Mouse (Mus musculus) forebrain, postnatal 0 days (tissue): ENCODE measurements around the gene Zfp36. TPM values are rescaled to one million over a fixed set of nuclear protein-coding genes. Genes with fewer than 3 reads are reported as not detected.
A peak's percentile ranks its signal among the peaks of the same experiment; 100 is the strongest.

Experiments
- ATAC-seq: fragments of 200-750 bp; cut with Nextera tagmentation; 2 replicates; pipeline ENCODE4 v1.8.0; 2017; ENCODE audit warnings: mild to moderate bottlenecking, moderate library complexity
- DNase-seq: peaks from one replicate; pipeline ENCODE4 v3.0.0-alpha.2; 2015
- H3K27ac ChIP-seq: fragments of 300-500 bp; sonication (generic); 2 replicates; pipeline ENCODE4 v1.5.1; 2014; ENCODE audit warnings: low read depth, mild to moderate bottlenecking, antibody characterized with exemption, low read length, moderate library complexity, mixed read lengths
- H3K27me3 ChIP-seq: fragments of 300-500 bp; sonication (generic); 2 replicates; pipeline ENCODE4 v1.6.1; 2014; ENCODE audit warnings: mild to moderate bottlenecking, low read length, mixed read lengths; ENCODE audit not compliant: insufficient read depth
- H3K36me3 ChIP-seq: fragments of 300-500 bp; sonication (generic); 2 replicates; pipeline ENCODE4 v1.6.1; 2014; ENCODE audit warnings: mild to moderate bottlenecking, moderate library complexity; ENCODE audit not compliant: insufficient read depth
- H3K4me1 ChIP-seq: fragments of 300-500 bp; sonication (generic); 2 replicates; pipeline ENCODE4 v1.6.1; 2014; ENCODE audit warnings: antibody characterized with exemption; ENCODE audit not compliant: insufficient read depth
- H3K4me2 ChIP-seq: fragments of 300-500 bp; sonication (generic); 2 replicates; pipeline ENCODE4 v1.6.1; 2014; ENCODE audit warnings: low read depth, mild to moderate bottlenecking, moderate library complexity
- H3K4me3 ChIP-seq: fragments of 300-500 bp; sonication (generic); 2 replicates; pipeline ENCODE4 v1.5.1; 2014; ENCODE audit warnings: low read depth, low read length, mixed read lengths
- H3K9ac ChIP-seq: fragments of 300-500 bp; sonication (generic); 2 replicates; pipeline ENCODE4 v1.6.1; 2014; ENCODE audit warnings: mild to moderate bottlenecking
- H3K9me3 ChIP-seq: fragments of 300-500 bp; sonication (generic); 2 replicates; pipeline ENCODE4 v1.6.1; 2016; ENCODE audit warnings: low read length
- CTCF ChIP-seq: sonication (generic); IDR thresholded peaks from 2 replicates; pipeline ENCODE4 v1.5.1; 2016; ENCODE audit warnings: antibody characterized with exemption, control low read depth, low read depth
- WGBS: fragments of 180-500 bp; shearing (Covaris S2); extraction: QIAGEN DNeasy Blood & Tissue Kit; methylation state at CpG from one replicate; pipeline ENCODE4 v1.1.7; 2014; 5-methylcytosine and 5-hydroxymethylcytosine counted together
- polyA plus RNA-seq: library from polyadenylated mRNA; unstranded; fragments of >200 nt; fragmentation: Nextera tagmentation; extraction: Ambion mirVana; gene quantifications from 2 replicates; pipeline ENCODE4 v1.2.1, GENCODE M21; 2015
- total RNA-seq: library from RNA; depleted of rRNA; stranded (reverse); fragments of >200 nt; gene quantifications from 2 replicates; pipeline ENCODE4 v1.2.3, GENCODE M21; 2014; rRNA removed

Zfp36 gene
- total RNA-seq (2.8 and 4.0 TPM in 2 replicates), polyA plus RNA-seq (2.3 and 3.8 TPM in 2 replicates)

DNA sequence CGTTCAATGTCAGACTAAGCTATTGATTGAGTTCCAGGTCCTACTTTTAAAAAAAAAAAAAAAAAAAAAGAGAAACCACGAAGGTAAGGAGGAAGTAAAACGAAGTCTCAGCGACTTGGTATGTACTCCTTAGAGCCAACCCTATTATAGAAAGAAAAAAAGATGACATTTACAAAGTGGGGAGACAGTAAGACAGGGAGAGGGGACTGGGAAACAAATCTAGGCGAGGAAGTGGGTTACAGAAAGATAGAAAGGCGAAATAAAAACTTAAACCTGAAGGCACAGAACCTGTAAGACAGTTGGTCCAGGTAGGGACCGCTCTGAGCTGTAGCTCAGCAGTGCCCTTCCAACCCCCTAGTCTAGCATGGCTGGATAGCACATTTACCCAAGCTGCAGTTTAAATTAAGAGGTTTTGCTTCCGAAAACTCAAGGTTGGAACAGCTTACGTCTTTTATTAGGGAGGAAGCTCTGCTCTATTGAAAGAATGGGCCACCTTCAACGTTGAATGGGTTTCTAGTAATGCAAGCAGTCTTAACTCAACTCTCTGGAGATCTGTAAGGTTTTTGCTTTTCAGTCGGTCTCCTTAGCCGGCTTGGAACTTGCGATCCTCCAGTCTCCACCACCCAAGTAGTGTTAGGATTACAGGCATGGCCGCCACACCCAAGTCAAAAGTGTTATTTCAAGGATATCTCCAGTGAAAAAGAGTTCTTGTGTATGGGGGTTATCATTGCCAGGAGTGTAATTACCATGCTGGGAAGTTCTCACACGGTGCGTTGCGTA lies at the start of gene Zfp36:
TSS of gene Zfp36 (minus strand) at position 17 of the 780 bp plus-strand sequence.
- Histone ChIP-seq H3K9me3 (no peaks in the 10 kb centered on the region), H3K36me3 (no peaks in the 10 kb centered on the region), H3K4me1 (peaks cover 23% of the 10 kb centered on the region), H3K4me2 (peak within 1 kb of the TSS; percentile 90), H3K4me3 (peak within 1 kb of the TSS; percentile 59), H3K9ac (peak within 1 kb of the TSS; percentile 70), H3K27ac (peak within 1 kb of the TSS; percentile 79), H3K27me3 (peaks cover 4% of the 10 kb centered on the region; the same call in 1 of the 2 replicates)
- 57% methylated on average over 17 of the region's 17 CpGs for WGBS
- no peak for ATAC-seq
- no peak for DNase-seq
- no peak for TF ChIP-seq CTCF

DNA sequence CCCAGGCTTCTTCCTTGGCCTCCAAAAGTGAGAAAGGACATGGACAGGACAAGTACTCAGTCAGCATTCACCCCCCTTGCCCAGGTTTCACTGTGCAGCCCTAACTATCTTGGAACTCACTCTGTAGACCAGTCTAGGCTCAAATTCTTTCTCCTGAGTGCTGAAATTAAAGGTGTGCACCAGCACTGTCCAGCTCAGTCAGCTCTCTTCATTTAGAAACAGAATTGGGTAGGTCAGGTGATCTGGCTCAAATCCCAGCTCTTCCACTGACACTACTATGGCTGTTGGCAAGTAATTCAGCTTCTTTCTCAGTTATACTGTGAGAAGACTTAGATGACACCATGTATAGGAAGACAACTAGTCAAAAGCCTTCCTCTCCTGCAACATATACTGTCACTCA lies 47.7 kb upstream of the Zfp36 start:
- no peak for DNase-seq
- Histone ChIP-seq H3K9me3 (no peaks in the 10 kb centered on the region), H3K4me1 (0 out of 2 replicates have a peak, but pooled peaks cover 5% of the 10 kb centered on the region), H3K9ac (no peak overlapping the region), H3K27ac (no peak overlapping the region), H3K36me3 (peaks cover 17% of the 10 kb centered on the region), H3K4me2 (no peak overlapping the region), H3K27me3 (no peaks in the 10 kb centered on the region), H3K4me3 (no peak overlapping the region)
- TF ChIP-seq CTCF: no peak
- no peak for ATAC-seq

DNA sequence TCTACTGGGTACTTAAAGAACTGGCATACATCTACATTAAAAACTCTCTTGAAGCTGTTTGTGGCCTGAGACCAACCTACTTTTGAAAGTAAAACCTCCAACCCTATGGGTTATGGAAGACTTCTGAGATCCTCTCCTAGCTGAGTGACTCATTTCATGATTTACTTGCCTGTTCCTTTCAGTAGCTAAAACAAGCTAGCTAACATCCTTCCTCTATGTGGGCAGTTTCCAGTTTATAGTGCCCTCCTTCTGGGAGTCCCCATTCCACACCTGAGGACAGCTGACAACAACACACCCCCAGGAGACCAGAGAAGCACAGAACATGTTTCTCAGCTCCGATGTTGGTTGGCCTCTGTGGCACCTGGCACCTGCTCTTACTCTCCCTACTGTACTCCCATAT lies 43.0 kb upstream of the Zfp36 start:
- H3K4me1 ChIP-seq: no peaks in the 10 kb centered on the region
- no peak for ATAC-seq
- no peak for DNase-seq
- H3K4me2 ChIP-seq: no peak overlapping the region
- H3K27ac ChIP-seq: no peak overlapping the region
- H3K9me3 ChIP-seq: no peaks in the 10 kb centered on the region
- no peak overlapping the region for H3K9ac ChIP-seq
- peaks cover 37% of the 10 kb centered on the region for H3K36me3 ChIP-seq
- H3K4me3 ChIP-seq: no peak overlapping the region
- TF ChIP-seq CTCF: no peak
- H3K27me3 ChIP-seq: no peaks in the 10 kb centered on the region
- 78% methylated on average over 1 of the region's 1 CpGs for WGBS

DNA sequence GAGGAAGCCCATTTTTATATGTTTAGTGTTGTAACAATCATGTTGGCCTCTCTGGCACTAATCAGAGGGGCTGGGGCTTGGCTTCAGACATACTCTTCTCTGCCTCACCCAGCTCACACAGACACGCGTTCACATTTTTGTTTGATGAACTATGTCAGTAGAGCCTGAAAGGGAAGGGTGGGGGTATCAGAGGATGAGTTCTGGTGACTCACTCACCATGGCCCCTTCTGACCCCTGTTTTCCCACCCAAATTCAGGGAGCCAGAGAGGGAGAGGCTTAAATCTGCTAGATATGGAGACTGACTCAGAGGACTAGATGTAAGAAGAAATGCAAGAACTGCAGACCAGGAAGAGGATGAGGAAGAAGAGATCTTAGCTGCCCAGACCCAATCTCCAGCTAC lies 39.4 kb upstream of the Zfp36 start:
- Histone ChIP-seq H3K36me3 (peaks cover 50% of the 10 kb centered on the region), H3K9me3 (no peaks in the 10 kb centered on the region), H3K27me3 (no peaks in the 10 kb centered on the region), H3K4me3 (no peak overlapping the region), H3K27ac (no peak overlapping the region), H3K9ac (no peak overlapping the region), H3K4me1 (no peaks in the 10 kb centered on the region), H3K4me2 (no peak overlapping the region)
- no peak for TF ChIP-seq CTCF
- ATAC-seq: no peak
- no peak for DNase-seq
- 97% methylated on average over 2 of the region's 2 CpGs for WGBS

DNA sequence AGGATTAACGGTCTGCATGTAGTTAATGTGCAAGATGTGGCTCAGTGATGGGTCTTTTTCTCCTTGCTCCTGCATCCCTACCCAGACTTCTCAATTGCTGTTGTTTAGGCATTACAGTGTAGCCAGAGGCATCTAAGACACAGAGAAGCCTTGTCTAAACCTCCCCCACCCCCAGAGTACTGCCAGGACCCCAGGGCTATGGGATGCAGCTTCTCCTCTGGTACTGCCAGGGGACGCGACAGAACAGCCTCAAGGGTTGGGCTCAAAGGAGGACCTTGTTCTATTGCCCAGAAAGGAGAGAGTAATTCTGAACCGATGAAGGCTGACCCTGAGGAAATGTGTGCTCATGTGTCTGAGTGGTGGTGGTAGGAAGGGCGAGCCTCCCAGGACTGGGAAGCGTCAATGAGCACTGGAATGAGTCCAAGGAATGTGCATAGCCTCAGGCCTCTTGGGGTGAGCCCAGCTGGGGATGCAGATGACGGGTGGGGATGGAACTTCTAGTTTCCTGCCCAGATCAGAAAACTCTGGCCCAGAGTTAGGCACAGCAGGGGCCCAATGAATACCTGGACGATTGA lies 38.1 kb upstream of the Zfp36 start:
- no peak overlapping the region for H3K4me3 ChIP-seq
- ATAC-seq (peak; percentile 66), DNase-seq (peak; percentile 15)
- H3K4me1 ChIP-seq: no peaks in the 10 kb centered on the region
- H3K27me3 ChIP-seq: no peaks in the 10 kb centered on the region
- WGBS: 63% methylated on average over 8 of the region's 8 CpGs
- no peak overlapping the region for H3K9ac ChIP-seq
- H3K27ac ChIP-seq: no peak overlapping the region
- no peak for TF ChIP-seq CTCF
- no peaks in the 10 kb centered on the region for H3K9me3 ChIP-seq
- H3K4me2 ChIP-seq: no peak overlapping the region
- H3K36me3 ChIP-seq: peaks cover 56% of the 10 kb centered on the region

DNA sequence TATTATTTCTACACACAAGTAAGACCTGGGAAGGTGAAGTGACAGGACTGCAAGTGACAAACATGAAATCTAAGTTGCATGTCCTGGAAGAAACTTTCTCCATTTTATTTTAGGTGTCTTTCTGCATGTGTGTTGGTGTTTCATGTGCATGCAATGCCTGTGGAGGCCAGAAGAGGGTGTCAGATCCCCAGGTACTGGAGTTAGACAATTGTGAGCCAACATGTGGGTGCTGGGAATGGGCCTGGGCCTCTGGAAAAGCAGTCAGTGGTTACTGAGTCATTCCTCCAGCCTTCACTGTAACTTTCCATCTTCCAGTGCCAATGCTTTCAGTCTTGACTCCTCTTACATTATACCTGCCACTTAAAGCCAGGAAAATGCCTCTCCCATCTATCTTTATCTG lies 37.3 kb upstream of the Zfp36 start:
- ATAC-seq (no peak), DNase-seq (no peak)
- Histone ChIP-seq H3K36me3 (peaks cover 56% of the 10 kb centered on the region), H3K9me3 (no peaks in the 10 kb centered on the region), H3K27ac (no peak overlapping the region), H3K4me3 (no peak overlapping the region), H3K4me1 (no peaks in the 10 kb centered on the region), H3K9ac (no peak overlapping the region), H3K4me2 (no peak overlapping the region), H3K27me3 (no peaks in the 10 kb centered on the region)
- peak; percentile 34 for TF ChIP-seq CTCF

DNA sequence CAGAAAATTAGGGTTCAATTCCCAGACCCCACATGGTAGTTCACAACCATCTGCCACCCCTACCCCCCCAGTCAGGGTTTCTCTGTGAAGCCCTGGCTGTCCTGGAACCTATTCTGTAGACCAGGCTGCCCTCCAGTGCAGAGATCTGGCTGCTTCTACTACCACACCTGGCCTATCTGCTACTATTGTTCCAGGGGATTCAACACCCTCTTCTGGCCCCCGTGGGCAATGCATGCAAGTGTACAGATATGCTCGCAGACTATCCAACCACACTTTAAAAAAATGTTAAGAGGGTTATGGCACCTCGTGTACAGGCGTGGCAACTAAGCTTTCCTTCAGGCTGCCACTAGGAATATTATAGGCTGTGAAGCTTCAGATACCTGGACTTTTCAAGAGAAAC lies 32.8 kb upstream of the Zfp36 start:
- TF ChIP-seq CTCF: no peak
- DNase-seq (no peak), ATAC-seq (no peak)
- no peaks in the 10 kb centered on the region for H3K27me3 ChIP-seq
- H3K27ac ChIP-seq: no peak overlapping the region
- no peak overlapping the region for H3K9ac ChIP-seq
- H3K4me1 ChIP-seq: no peaks in the 10 kb centered on the region
- 86% methylated on average over 4 of the region's 4 CpGs for WGBS
- no peak overlapping the region for H3K4me2 ChIP-seq
- H3K36me3 ChIP-seq: peaks cover 62% of the 10 kb centered on the region
- H3K9me3 ChIP-seq: no peaks in the 10 kb centered on the region
- H3K4me3 ChIP-seq: no peak overlapping the region
